Mouse (Mus musculus): Measurements from ENCODE around the gene Chn2. TPM values are rescaled to one million over a fixed set of nuclear protein-coding genes. Genes with fewer than 3 reads are reported as not detected.

Chn2 gene
- polyA plus RNA-seq, 1 experiment, result not detected

- H3K27me3 ChIP-seq (ENCODE audit: control insufficient read depth), result no peaks in the 10 kb centered on the region
- no peaks in the 10 kb centered on the region for H3K4me1 ChIP-seq (ENCODE audit: control insufficient read depth)
- H3K9me3 ChIP-seq (ENCODE audit: control insufficient read depth, low read length), result no peaks in the 10 kb centered on the region
- no peaks in the 10 kb centered on the region for H3K36me3 ChIP-seq (ENCODE audit: control insufficient read depth)
- no peak overlapping the region for H3K4me3 ChIP-seq (replicated peaks)
- TF ChIP-seq TAL1 (IDR thresholded peaks at IDR 0.05; ENCODE audit: low read length), result no peak
- no peak for TF ChIP-seq GATA1 (IDR thresholded peaks at IDR 0.05; ENCODE audit: low read length)
Measured at GRCm38 (mm10) chr6:54063878-54064277, 24.5 kb downstream of the Chn2 start.

GRCm38 (mm10) chr6:54067380-54067779 is 28.0 kb downstream of the Chn2 start:
- H3K4me1 ChIP-seq (ENCODE audit: control insufficient read depth), result no peaks in the 10 kb centered on the region
- no peaks in the 10 kb centered on the region for H3K36me3 ChIP-seq (ENCODE audit: control insufficient read depth)
- H3K27me3 ChIP-seq (ENCODE audit: control insufficient read depth), result no peaks in the 10 kb centered on the region
- no peak overlapping the region for H3K4me3 ChIP-seq (replicated peaks)
- no peaks in the 10 kb centered on the region for H3K9me3 ChIP-seq (ENCODE audit: control insufficient read depth, low read length)
- TF ChIP-seq TAL1 (IDR thresholded peaks at IDR 0.05; ENCODE audit: low read length) (no peak), GATA1 (IDR thresholded peaks at IDR 0.05; ENCODE audit: low read length) (no peak)

- H3K4me1 ChIP-seq (ENCODE audit: control insufficient read depth), result no peaks in the 10 kb centered on the region
- H3K4me3 ChIP-seq (replicated peaks), result no peak overlapping the region
- TF ChIP-seq GATA1 (IDR thresholded peaks at IDR 0.05; ENCODE audit: low read length), result no peak
- no peak for TF ChIP-seq TAL1 (IDR thresholded peaks at IDR 0.05; ENCODE audit: low read length)
- no peaks in the 10 kb centered on the region for H3K9me3 ChIP-seq (ENCODE audit: control insufficient read depth, low read length)
- no peaks in the 10 kb centered on the region for H3K27me3 ChIP-seq (ENCODE audit: control insufficient read depth)
- H3K36me3 ChIP-seq (ENCODE audit: control insufficient read depth), result no peaks in the 10 kb centered on the region
Measured at GRCm38 (mm10) chr6:54068882-54069281, 29.5 kb downstream of the Chn2 start.

- TF ChIP-seq GATA1 (IDR thresholded peaks at IDR 0.05; ENCODE audit: low read length) (no peak), TAL1 (IDR thresholded peaks at IDR 0.05; ENCODE audit: low read length) (no peak)
- no peaks in the 10 kb centered on the region for H3K9me3 ChIP-seq (ENCODE audit: control insufficient read depth, low read length)
- H3K36me3 ChIP-seq (ENCODE audit: control insufficient read depth), result no peaks in the 10 kb centered on the region
- H3K4me3 ChIP-seq (replicated peaks), result no peak overlapping the region
- no peaks in the 10 kb centered on the region for H3K27me3 ChIP-seq (ENCODE audit: control insufficient read depth)
- no peaks in the 10 kb centered on the region for H3K4me1 ChIP-seq (ENCODE audit: control insufficient read depth)
Measured at GRCm38 (mm10) chr6:54070736-54071135, 31.4 kb downstream of the Chn2 start.

- Histone ChIP-seq H3K27me3 (ENCODE audit: control insufficient read depth) (no peaks in the 10 kb centered on the region), H3K9me3 (ENCODE audit: control insufficient read depth, low read length) (no peaks in the 10 kb centered on the region), H3K4me3 (replicated peaks) (no peak overlapping the region), H3K36me3 (ENCODE audit: control insufficient read depth) (no peaks in the 10 kb centered on the region), H3K4me1 (ENCODE audit: control insufficient read depth) (no peaks in the 10 kb centered on the region)
- TF ChIP-seq GATA1 (IDR thresholded peaks at IDR 0.05; ENCODE audit: low read length) (no peak), TAL1 (IDR thresholded peaks at IDR 0.05; ENCODE audit: low read length) (no peak)
Measured at GRCm38 (mm10) chr6:54071478-54071877, 32.1 kb downstream of the Chn2 start.

- TF ChIP-seq GATA1 (IDR thresholded peaks at IDR 0.05; ENCODE audit: low read length) (no peak), TAL1 (IDR thresholded peaks at IDR 0.05; ENCODE audit: low read length) (no peak)
- Histone ChIP-seq H3K4me1 (ENCODE audit: control insufficient read depth) (no peaks in the 10 kb centered on the region), H3K9me3 (ENCODE audit: control insufficient read depth, low read length) (no peaks in the 10 kb centered on the region), H3K36me3 (ENCODE audit: control insufficient read depth) (no peaks in the 10 kb centered on the region), H3K27me3 (ENCODE audit: control insufficient read depth) (no peaks in the 10 kb centered on the region), H3K4me3 (replicated peaks) (no peak overlapping the region)
Measured at GRCm38 (mm10) chr6:54074454-54074853, 35.1 kb downstream of the Chn2 start.

- no peaks in the 10 kb centered on the region for H3K9me3 ChIP-seq (ENCODE audit: control insufficient read depth, low read length)
- H3K27me3 ChIP-seq (ENCODE audit: control insufficient read depth), result no peaks in the 10 kb centered on the region
- TF ChIP-seq TAL1 (IDR thresholded peaks at IDR 0.05; ENCODE audit: low read length) (no peak), GATA1 (IDR thresholded peaks at IDR 0.05; ENCODE audit: low read length) (no peak)
- H3K36me3 ChIP-seq (ENCODE audit: control insufficient read depth), result no peaks in the 10 kb centered on the region
- no peak overlapping the region for H3K4me3 ChIP-seq (replicated peaks)
- H3K4me1 ChIP-seq (ENCODE audit: control insufficient read depth), result no peaks in the 10 kb centered on the region
Measured at GRCm38 (mm10) chr6:54075419-54075818, 36.1 kb downstream of the Chn2 start.

GRCm38 (mm10) chr6:54076625-54077024 is 37.3 kb downstream of the Chn2 start:
- Histone ChIP-seq H3K36me3 (ENCODE audit: control insufficient read depth) (no peaks in the 10 kb centered on the region), H3K4me3 (replicated peaks) (no peak overlapping the region), H3K27me3 (ENCODE audit: control insufficient read depth) (no peaks in the 10 kb centered on the region), H3K4me1 (ENCODE audit: control insufficient read depth) (no peaks in the 10 kb centered on the region), H3K9me3 (ENCODE audit: control insufficient read depth, low read length) (no peaks in the 10 kb centered on the region)
- TF ChIP-seq TAL1 (IDR thresholded peaks at IDR 0.05; ENCODE audit: low read length), result no peak
- no peak for TF ChIP-seq GATA1 (IDR thresholded peaks at IDR 0.05; ENCODE audit: low read length)

GRCm38 (mm10) chr6:54078269-54078668 is 38.9 kb downstream of the Chn2 start:
- Histone ChIP-seq H3K36me3 (ENCODE audit: control insufficient read depth) (no peaks in the 10 kb centered on the region), H3K27me3 (ENCODE audit: control insufficient read depth) (no peaks in the 10 kb centered on the region), H3K4me1 (ENCODE audit: control insufficient read depth) (no peaks in the 10 kb centered on the region), H3K4me3 (replicated peaks) (no peak overlapping the region), H3K9me3 (ENCODE audit: control insufficient read depth, low read length) (no peaks in the 10 kb centered on the region)
- no peak for TF ChIP-seq GATA1 (IDR thresholded peaks at IDR 0.05; ENCODE audit: low read length)
- TF ChIP-seq TAL1 (IDR thresholded peaks at IDR 0.05; ENCODE audit: low read length), result no peak

- Histone ChIP-seq H3K27me3 (ENCODE audit: control insufficient read depth) (no peaks in the 10 kb centered on the region), H3K9me3 (ENCODE audit: control insufficient read depth, low read length) (no peaks in the 10 kb centered on the region), H3K4me3 (replicated peaks) (no peak overlapping the region), H3K36me3 (ENCODE audit: control insufficient read depth) (no peaks in the 10 kb centered on the region), H3K4me1 (ENCODE audit: control insufficient read depth) (no peaks in the 10 kb centered on the region)
- TF ChIP-seq GATA1 (IDR thresholded peaks at IDR 0.05; ENCODE audit: low read length), result no peak
- TF ChIP-seq TAL1 (IDR thresholded peaks at IDR 0.05; ENCODE audit: low read length), result no peak
Measured at GRCm38 (mm10) chr6:54079881-54080280, 40.5 kb downstream of the Chn2 start.

All from erythroblast, embryonic 14.5 days (primary cell).